Mouse (Mus musculus) pancreas, adult 10 weeks (tissue): ENCODE data around the gene Slc27a2. TPM values are rescaled to one million over a fixed set of nuclear protein-coding genes. Genes with fewer than 3 reads are reported as not detected.

ENCODE experiments used
- polyA plus RNA-seq: library from polyadenylated mRNA; stranded (reverse); fragments of 350-450 nt; fragmentation: Illumina TruSeq; extraction: RNeasy Lipid Tissue Mini Kit (QIAGEN cat#74804); gene quantifications from one replicate; pipeline ENCODE4 v1.2.3, GENCODE M21; 2015; ENCODE audit warnings: low read depth, low replicate concordance; ENCODE audit not compliant: insufficient read depth

Gene Slc27a2
- not detected for polyA plus RNA-seq

GRCm38 (mm10) chr2:126552357-126553290 lies at the start of gene Slc27a2:
TSS of gene Slc27a2 (plus strand) at chr2:126552407.

DNA sequence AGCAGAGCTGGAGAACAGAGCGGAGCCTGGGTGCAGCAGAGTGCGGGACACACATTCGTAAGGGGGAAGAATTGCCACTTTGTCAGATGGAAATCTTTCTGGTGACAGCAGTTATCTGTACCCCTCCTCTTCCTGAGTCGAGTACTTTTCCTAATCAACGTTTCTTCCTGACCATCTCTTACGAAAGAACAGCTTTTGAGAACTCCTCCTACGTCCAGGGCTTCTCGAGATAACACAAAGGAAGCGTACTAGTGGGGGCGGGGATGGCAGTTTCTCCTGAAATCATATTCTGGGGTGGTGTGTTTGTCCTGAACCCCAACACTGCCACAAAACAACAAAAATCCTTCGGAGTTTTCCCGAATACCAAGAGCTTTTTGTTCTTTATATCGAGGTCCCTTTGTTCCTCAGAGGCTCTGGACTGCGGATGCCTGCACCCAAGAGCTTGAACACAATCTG lies 67.1 kb downstream of the Slc27a2 start, which contains the start of gene Hdc:
Hdc (minus strand) TSS at position 51 of the 456 bp plus-strand sequence.

Other genes with a start within 250 kb of the Slc27a2 start
- 0.18 TPM for gene Atp8b4, start 51.7 kb upstream of the Slc27a2 start, polyA plus RNA-seq
- gene Hdc, start 66.9 kb downstream of the Slc27a2 start, polyA plus RNA-seq: 0.66 TPM
- gene Gabpb1, start 123.9 kb downstream of the Slc27a2 start, polyA plus RNA-seq: 3.4 TPM
- 9.6 TPM for gene Usp8, start 154.9 kb downstream of the Slc27a2 start, polyA plus RNA-seq
- gene Usp50, start 231.1 kb downstream of the Slc27a2 start, polyA plus RNA-seq: 0.55 TPM